Mouse (Mus musculus) left cerebral cortex, postnatal 4 days (tissue): ENCODE measurements around the gene Fam169a. TPM values are rescaled to one million over a fixed set of nuclear protein-coding genes. Genes with fewer than 3 reads are reported as not detected.
"Not testable (repeated sequence)": the region's sequence is repeated elsewhere in the genome, so short reads cannot be mapped to it uniquely, and the experiment has no call there.

Experiments used
- DNase-seq: peaks from one replicate; pipeline ENCODE4 v3.0.0-alpha.2; 2022
- intact Hi-C: fragments of 180-260 bp; cut with DNase I; formaldehyde crosslinking; loops from one replicate; pipeline ENCODE4 v1.15.1; 2025
- total RNA-seq, 2 experiments: library from RNA; stranded (reverse); gene quantifications; 2 replicates each; pipeline ENCODE4 v1.2.3; 2021

Gene Fam169a
- total RNA-seq: 10 to 100 TPM; 36.6 to 38.4 TPM

- intact Hi-C loops: no loop called here
- DNase-seq: no peak
Measured at GRCm38 (mm10) chr13:97066649-97067550, at the start of gene Fam169a. Gene Fam169a, plus strand, starts transcription at chr13:97067286.

- peak; percentile 32 for DNase-seq
- intact Hi-C loops: no loop called here
Measured at GRCm38 (mm10) chr13:97017711-97018110, 49.4 kb upstream of the Fam169a start.

- DNase-seq: no peak
- intact Hi-C loops: no loop called here
Measured at GRCm38 (mm10) chr13:97020122-97020521, 47.0 kb upstream of the Fam169a start.

GRCm38 (mm10) chr13:97021906-97022305, 45.2 kb upstream of the Fam169a start:
- intact Hi-C loops: no loop called here
- DNase-seq: no peak

- intact Hi-C loops: no loop called here
- DNase-seq: no peak
Measured at GRCm38 (mm10) chr13:97030075-97030474, 37.0 kb upstream of the Fam169a start.

- DNase-seq: no peak
- intact Hi-C loops: no loop called here
Measured at GRCm38 (mm10) chr13:97034262-97034661, 32.8 kb upstream of the Fam169a start, which contains the start of gene 1700029F12Rik. Gene 1700029F12Rik, minus strand, starts transcription at chr13:97034362.

- DNase-seq: peak; percentile 94
- intact Hi-C loops: loop anchor here (10.0 kb wide), 2 partner anchors 196 to 316 kb away; no protein-coding TSS in a partner anchor
Measured at GRCm38 (mm10) chr13:97051158-97051557, 15.9 kb upstream of the Fam169a start.

GRCm38 (mm10) chr13:97052667-97053066, 14.4 kb upstream of the Fam169a start:
- intact Hi-C loops: loop anchor here (10.0 kb wide), 2 partner anchors 198 to 318 kb away; no protein-coding TSS in a partner anchor
- peak; percentile 71 for DNase-seq

- peak; percentile 92 for DNase-seq
- intact Hi-C loops: loop anchor here (10.0 kb wide), 2 partner anchors 199 to 319 kb away; no protein-coding TSS in a partner anchor
Measured at GRCm38 (mm10) chr13:97053844-97054243, 13.2 kb upstream of the Fam169a start.

- DNase-seq: no peak
- intact Hi-C loops: loop anchor here (10.0 kb wide), 2 partner anchors 203 to 323 kb away; no protein-coding TSS in a partner anchor
Measured at GRCm38 (mm10) chr13:97057817-97058216, 9.3 kb upstream of the Fam169a start.

- DNase-seq: no peak
- intact Hi-C loops: loop anchor here (10.0 kb wide), 2 partner anchors 205 to 325 kb away; no protein-coding TSS in a partner anchor
Measured at GRCm38 (mm10) chr13:97059746-97060145, 7.3 kb upstream of the Fam169a start.

- intact Hi-C loops: no loop called here
Measured at GRCm38 (mm10) chr13:97060331-97060730, 6.8 kb upstream of the Fam169a start.

GRCm38 (mm10) chr13:97062151-97062550, 4.9 kb upstream of the Fam169a start:
- intact Hi-C loops: no loop called here
- DNase-seq: peak; percentile 45

More at GRCm38 (mm10) chr13:97060331-97060730, 6.8 kb upstream of the Fam169a start:
- DNase-seq: no peak

GRCm38 (mm10) chr13:97063431-97063830, 3.7 kb upstream of the Fam169a start:
- DNase-seq: no peak
- intact Hi-C loops: no loop called here

GRCm38 (mm10) chr13:97064413-97064812, 2.7 kb upstream of the Fam169a start:
- intact Hi-C loops: no loop called here

GRCm38 (mm10) chr13:97064844-97065621, 2.1 kb upstream of the Fam169a start:
- intact Hi-C loops, DNase-seq: not testable (repeated sequence)

More at GRCm38 (mm10) chr13:97064413-97064812, 2.7 kb upstream of the Fam169a start:
- DNase-seq: no peak

GRCm38 (mm10) chr13:97067691-97068090, 605 bp downstream of the Fam169a start:
- intact Hi-C loops: no loop called here
- no peak for DNase-seq

GRCm38 (mm10) chr13:97068151-97068550, 1.1 kb downstream of the Fam169a start:
- intact Hi-C loops: no loop called here
- DNase-seq: no peak

GRCm38 (mm10) chr13:97070931-97071625, 4.0 kb downstream of the Fam169a start:
- DNase-seq: peak; percentile 25
- intact Hi-C loops: no loop called here

GRCm38 (mm10) chr13:97071626-97072241, 4.6 kb downstream of the Fam169a start:
- peak; percentile 18 for DNase-seq
- intact Hi-C loops: no loop called here
